Mouse (Mus musculus) intestine, embryonic 14.5 days (tissue): ENCODE data around the gene Camk2d. TPM values are rescaled to one million over a fixed set of nuclear protein-coding genes. Genes with fewer than 3 reads are reported as not detected.

Experiments
- ATAC-seq: fragments of 200-750 bp; cut with Nextera tagmentation; replicated peaks from 2 replicates; pipeline ENCODE4 v1.8.0; 2017; ENCODE audit warnings: low read depth, moderate number of reproducible peaks, moderate TSS enrichment, moderate library complexity; ENCODE audit not compliant: low FRiP score, low TSS enrichment
- DNase-seq: peaks from one replicate; pipeline ENCODE4 v3.0.0-alpha.2; 2018; ENCODE audit warnings: low spot score
- H3K27ac ChIP-seq: fragments of 300-500 bp; sonication (generic); 2 replicates; pipeline ENCODE4 v1.5.1; 2014; ENCODE audit warnings: low read depth, mild to moderate bottlenecking, control low read depth
- H3K27me3 ChIP-seq: fragments of 300-500 bp; sonication (generic); replicated peaks from 2 replicates; pipeline ENCODE4 v1.6.1; 2014; ENCODE audit warnings: low read length, control low read depth; ENCODE audit not compliant: control insufficient read depth, insufficient read depth
- H3K36me3 ChIP-seq: fragments of 300-500 bp; sonication (generic); 2 replicates; pipeline ENCODE4 v1.6.1; 2014; ENCODE audit warnings: low read length, control low read depth; ENCODE audit not compliant: control insufficient read depth, insufficient read depth
- H3K4me1 ChIP-seq: fragments of 300-500 bp; sonication (generic); replicated peaks from 2 replicates; pipeline ENCODE4 v1.6.1; 2014; ENCODE audit warnings: low read length, control low read depth, mixed read lengths; ENCODE audit not compliant: control insufficient read depth, insufficient read depth
- H3K4me2 ChIP-seq: fragments of 300-500 bp; sonication (generic); 2 replicates; pipeline ENCODE4 v1.6.1; 2014; ENCODE audit warnings: low read length
- H3K4me3 ChIP-seq: fragments of 300-500 bp; sonication (generic); 2 replicates; pipeline ENCODE4 v1.5.1; 2014; ENCODE audit warnings: low read depth, low read length, control low read depth, mixed read lengths
- H3K9ac ChIP-seq: fragments of 300-500 bp; sonication (generic); 2 replicates; pipeline ENCODE4 v1.6.1; 2014; ENCODE audit warnings: mild to moderate bottlenecking, low read length
- H3K9me3 ChIP-seq: fragments of 300-500 bp; sonication (generic); 2 replicates; pipeline ENCODE4 v1.6.1; 2016; ENCODE audit warnings: low read length, control low read depth; ENCODE audit not compliant: control insufficient read depth
- WGBS: fragments of 180-500 bp; shearing (Covaris S2); extraction: QIAGEN DNeasy Blood & Tissue Kit; methylation state at CpG from one replicate; pipeline ENCODE4 v1.1.7; 2014; 5-methylcytosine and 5-hydroxymethylcytosine counted together
- polyA plus RNA-seq: library from polyadenylated mRNA; unstranded; fragments of >200 nt; fragmentation: Nextera tagmentation; extraction: Ambion mirVana; gene quantifications from 2 replicates; pipeline ENCODE4 v1.2.1, GENCODE M21; 2014

Camk2d gene
- polyA plus RNA-seq, 1 experiment from 2014 or later, result 47.0 TPM

DNA sequence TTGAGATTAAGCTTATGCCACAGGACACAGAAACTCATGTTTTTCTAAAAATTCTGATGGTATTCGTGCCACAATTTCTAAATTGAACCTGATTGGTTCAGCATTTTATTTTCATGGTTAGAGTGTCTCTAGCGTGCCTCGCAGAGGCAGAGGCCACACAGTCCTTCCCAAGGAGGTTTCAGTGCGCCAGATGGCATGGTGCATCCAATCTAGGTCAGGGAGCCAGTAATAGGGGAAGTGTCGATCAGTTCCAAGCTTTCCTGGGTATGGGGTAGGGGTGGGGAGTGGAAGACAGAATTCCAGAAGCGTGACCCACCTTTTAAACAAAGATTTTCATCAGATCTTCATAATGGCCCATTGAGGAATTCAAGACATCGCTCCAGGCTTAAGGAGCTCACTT lies 36.5 kb downstream of the Camk2d start:
- no peaks in the 10 kb centered on the region for H3K36me3 ChIP-seq
- ATAC-seq, result no peak
- no peak overlapping the region for H3K4me2 ChIP-seq
- H3K9me3 ChIP-seq, result no peaks in the 10 kb centered on the region
- DNase-seq, result no peak
- H3K27me3 ChIP-seq, result no peaks in the 10 kb centered on the region
- no peak overlapping the region for H3K9ac ChIP-seq
- 86% methylated on average over 7 of the region's 7 CpGs for WGBS
- H3K4me1 ChIP-seq, result no peaks in the 10 kb centered on the region
- H3K4me3 ChIP-seq, result no peak overlapping the region
- H3K27ac ChIP-seq, result no peak overlapping the region

DNA sequence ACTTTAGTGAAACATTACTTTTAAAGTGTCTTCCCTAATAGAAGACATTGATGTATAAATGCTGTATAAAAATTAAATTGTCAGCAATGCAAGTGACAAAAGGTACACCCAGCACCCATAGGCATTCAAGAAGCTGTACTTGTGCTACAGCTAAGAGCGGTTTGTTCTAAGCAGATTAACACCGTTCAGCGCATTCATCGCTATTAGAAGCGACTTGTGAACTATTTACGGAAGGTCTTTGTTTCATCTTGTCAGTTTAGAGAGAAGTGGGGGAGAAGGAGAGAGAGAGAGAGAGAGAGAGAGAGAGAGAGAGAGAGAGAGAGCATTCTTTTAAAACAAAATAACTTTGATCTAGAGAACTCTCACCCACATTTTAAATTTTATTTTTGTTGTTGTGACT lies 38.1 kb downstream of the Camk2d start:
- no peaks in the 10 kb centered on the region for H3K36me3 ChIP-seq
- no peak overlapping the region for H3K4me3 ChIP-seq
- H3K9me3 ChIP-seq, result no peaks in the 10 kb centered on the region
- H3K9ac ChIP-seq, result no peak overlapping the region
- DNase-seq, result peak; percentile 1
- H3K27me3 ChIP-seq, result no peaks in the 10 kb centered on the region
- H3K27ac ChIP-seq, result no peak overlapping the region
- no peak for ATAC-seq
- 87% methylated on average over 6 of the region's 6 CpGs for WGBS
- peaks cover 11% of the 10 kb centered on the region; the same call in 1 of the 2 replicates for H3K4me1 ChIP-seq
- H3K4me2 ChIP-seq, result no peak overlapping the region

DNA sequence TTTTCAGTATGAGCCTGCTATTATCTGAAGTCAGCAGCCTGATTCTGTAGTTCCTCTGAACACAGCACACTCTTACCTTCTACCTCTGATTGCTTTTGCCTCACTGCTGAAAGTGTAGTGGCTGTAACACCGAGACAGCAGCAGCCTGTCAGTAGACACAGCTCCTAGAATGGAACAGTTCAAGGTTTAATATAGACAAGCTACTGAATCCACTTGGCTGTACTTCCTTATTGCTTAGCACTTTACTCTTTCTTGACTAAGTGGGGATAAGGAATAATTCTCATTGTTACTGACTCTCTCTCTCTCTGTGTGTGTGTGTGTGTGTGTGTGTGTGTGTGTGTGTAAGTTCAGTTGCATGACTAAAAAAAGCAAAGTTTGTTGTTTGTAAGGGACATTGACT lies 42.2 kb downstream of the Camk2d start:
- Histone ChIP-seq H3K4me1 (peaks cover 18% of the 10 kb centered on the region), H3K4me3 (no peak overlapping the region), H3K27me3 (no peaks in the 10 kb centered on the region), H3K27ac (peak overlapping the region; percentile 36; the same call in 1 of the 2 replicates), H3K36me3 (no peaks in the 10 kb centered on the region), H3K9ac (no peak overlapping the region), H3K4me2 (no peak overlapping the region), H3K9me3 (no peaks in the 10 kb centered on the region)
- WGBS, result 43% methylated on average over 1 of the region's 1 CpGs
- DNase-seq (peak; percentile 50), ATAC-seq (peak; percentile 81; the same call in 1 of the 2 replicates)

DNA sequence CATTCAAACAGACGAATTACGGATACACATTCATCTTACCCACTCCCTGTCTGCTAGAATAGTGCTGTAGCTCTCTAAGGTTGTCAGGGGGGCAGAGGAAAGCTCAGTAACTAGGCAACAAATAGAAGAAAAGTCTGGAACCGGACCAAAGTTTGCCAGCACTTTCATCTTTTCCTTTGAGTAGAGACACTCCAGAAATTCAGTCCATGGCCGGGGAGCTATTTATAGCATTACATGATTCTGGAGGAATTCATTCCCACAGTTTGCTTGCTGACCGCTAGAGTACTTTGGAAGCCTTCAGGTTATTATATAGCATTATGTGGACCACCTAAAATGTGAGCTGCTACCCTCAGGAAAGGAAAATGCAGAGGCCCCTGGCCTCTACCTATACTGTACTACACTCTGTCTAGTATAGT lies 43.0 kb downstream of the Camk2d start:
- DNase-seq (peak; percentile 52), ATAC-seq (no peak)
- Histone ChIP-seq H3K4me1 (peaks cover 27% of the 10 kb centered on the region), H3K27ac (peak overlapping the region; percentile 36; the same call in 1 of the 2 replicates), H3K9me3 (no peaks in the 10 kb centered on the region), H3K27me3 (no peaks in the 10 kb centered on the region), H3K4me2 (no peak overlapping the region), H3K36me3 (no peaks in the 10 kb centered on the region), H3K9ac (no peak overlapping the region), H3K4me3 (no peak overlapping the region)
- WGBS, result 37% methylated on average over 5 of the region's 5 CpGs

DNA sequence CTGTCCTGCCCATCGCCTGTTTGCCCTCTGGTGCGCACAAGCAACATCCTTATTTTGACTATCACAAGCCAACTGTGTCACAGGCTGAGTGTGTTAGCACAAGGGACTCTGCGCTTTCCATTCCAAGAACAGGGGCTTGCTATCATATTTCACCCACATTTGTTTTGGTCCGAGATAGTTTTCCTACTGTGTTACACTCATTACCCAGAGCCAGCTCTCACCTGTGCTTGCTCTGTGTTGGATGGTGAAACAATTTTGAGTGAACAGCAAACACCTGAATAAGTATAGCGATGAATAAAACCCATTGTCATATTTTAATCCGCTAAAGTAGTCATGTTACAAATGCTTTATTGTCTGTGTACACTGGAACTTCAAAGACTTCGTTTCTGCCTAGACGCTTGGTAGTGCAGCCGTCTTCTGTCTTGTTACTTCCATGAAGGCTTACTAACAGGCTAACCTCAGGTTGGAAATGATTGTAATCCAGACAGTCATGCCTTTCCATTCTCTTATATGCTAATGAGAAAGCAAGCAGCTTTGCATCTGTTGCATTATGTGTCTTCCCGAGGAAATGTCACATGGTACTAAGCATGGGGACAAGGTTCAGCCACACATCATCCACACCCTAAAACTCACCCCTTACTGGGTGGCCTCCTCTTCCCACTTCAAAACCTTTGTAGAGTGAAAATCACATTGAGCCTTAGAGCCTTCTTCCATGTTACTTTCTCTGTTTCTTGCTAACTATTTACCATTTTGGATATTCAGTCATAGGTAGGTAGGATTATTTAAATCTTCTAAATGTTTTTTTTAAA lies 44.5 kb downstream of the Camk2d start:
- Histone ChIP-seq H3K27ac (no peak overlapping the region), H3K4me2 (no peak overlapping the region), H3K4me1 (peaks cover 27% of the 10 kb centered on the region), H3K9ac (no peak overlapping the region), H3K9me3 (no peaks in the 10 kb centered on the region), H3K27me3 (no peaks in the 10 kb centered on the region), H3K4me3 (no peak overlapping the region), H3K36me3 (no peaks in the 10 kb centered on the region)
- ATAC-seq, result no peak
- no peak for DNase-seq
- 59% methylated on average over 10 of the region's 10 CpGs for WGBS

DNA sequence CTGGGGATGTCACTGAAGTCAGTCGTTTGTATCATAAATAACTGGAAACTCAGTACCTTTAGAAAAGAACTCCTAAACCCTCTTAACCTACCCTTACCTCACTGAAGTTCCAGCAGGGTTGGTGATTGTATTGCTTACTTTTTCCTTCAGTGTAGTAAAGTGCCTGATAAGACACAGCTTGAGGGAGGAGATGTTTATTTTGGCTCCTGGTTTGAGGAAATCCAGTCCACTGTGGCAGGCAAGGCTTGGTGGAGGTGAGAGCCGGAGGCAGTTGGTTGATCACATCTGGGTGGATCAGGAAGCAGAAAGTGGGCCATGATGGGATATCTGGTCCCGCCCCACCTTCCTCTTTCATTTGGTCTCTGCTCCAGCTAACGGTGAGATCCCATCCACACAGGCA lies 45.3 kb downstream of the Camk2d start:
- no peak for ATAC-seq
- DNase-seq, result no peak
- H3K4me2 ChIP-seq, result no peak overlapping the region
- no peak overlapping the region for H3K27ac ChIP-seq
- H3K4me1 ChIP-seq, result peaks cover 27% of the 10 kb centered on the region
- no peaks in the 10 kb centered on the region for H3K36me3 ChIP-seq
- H3K9ac ChIP-seq, result no peak overlapping the region
- H3K9me3 ChIP-seq, result no peaks in the 10 kb centered on the region
- H3K4me3 ChIP-seq, result no peak overlapping the region
- no peaks in the 10 kb centered on the region for H3K27me3 ChIP-seq
- WGBS, result 53% methylated on average over 4 of the region's 4 CpGs

DNA sequence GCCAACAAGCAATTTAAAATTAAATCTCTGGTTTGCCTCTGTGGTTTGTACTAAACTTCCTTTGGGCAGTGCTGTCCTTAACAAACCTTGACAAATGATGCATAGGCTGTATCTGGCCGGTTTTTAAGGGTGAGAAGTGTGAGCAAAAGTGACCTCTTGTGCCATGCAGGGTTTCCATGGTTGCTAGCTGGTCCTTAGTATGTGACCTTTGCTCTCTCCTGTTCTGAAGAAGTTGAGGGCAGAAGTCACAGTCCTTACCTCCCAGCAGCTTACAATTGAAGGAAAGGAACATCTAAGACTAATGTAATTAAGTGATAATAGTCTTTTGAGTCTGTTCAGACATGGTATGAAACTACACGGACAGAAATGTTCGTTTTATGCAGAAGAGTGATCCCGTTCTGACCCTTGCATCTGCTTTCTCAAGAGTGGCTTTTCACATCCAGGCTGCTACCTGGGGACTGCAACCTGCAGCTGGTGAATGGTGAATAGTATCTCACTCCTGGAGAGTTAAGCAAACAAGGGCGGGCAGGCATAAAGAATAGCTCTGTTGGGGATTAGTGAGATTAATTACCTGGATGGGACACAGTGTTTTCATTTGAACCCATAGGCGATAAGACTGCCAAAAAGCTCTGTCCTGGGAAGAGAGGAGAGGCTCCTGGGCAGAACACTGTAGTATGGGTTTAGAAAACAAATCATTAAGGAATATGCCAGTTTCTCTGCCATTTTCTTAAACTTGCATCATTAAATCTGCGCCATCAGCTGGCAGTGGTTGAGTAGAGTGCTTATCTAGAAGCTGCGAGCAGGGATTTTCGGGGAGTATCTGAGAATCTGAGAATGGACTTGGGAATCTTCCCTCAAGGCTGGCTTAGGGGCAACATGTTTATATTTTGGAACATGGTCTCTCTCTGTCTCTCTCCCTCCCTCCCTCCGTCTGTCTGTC lies 47.2 kb downstream of the Camk2d start:
- Histone ChIP-seq H3K27ac (no peak overlapping the region), H3K9me3 (no peaks in the 10 kb centered on the region), H3K27me3 (no peaks in the 10 kb centered on the region), H3K36me3 (no peaks in the 10 kb centered on the region), H3K4me2 (peak overlapping the region; percentile 22), H3K4me1 (peaks cover 23% of the 10 kb centered on the region), H3K9ac (no peak overlapping the region), H3K4me3 (no peak overlapping the region)
- WGBS, result 15% methylated on average over 10 of the region's 10 CpGs
- ATAC-seq (peak; percentile 70), DNase-seq (peak; percentile 61)

DNA sequence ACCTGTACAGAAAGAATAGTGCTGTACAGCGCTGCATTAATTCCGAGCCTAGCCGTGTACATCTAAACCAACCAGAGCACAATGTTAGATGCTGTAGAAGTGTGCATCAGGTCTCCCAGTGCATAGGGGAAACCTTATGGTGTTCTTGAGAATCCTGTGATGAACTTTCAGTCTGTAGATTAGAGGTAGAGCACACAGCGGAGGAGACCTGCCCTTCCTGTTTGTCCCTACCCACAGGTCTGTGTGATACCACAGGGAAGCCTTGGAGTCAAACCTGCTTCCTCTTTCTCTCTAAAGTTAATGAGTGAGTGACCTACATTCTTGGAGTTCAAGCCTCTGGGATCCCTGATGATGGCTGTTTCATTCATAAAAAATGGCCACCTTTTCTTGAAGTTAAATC lies 54.2 kb downstream of the Camk2d start:
- Histone ChIP-seq H3K27me3 (no peaks in the 10 kb centered on the region), H3K36me3 (no peaks in the 10 kb centered on the region), H3K4me2 (no peak overlapping the region), H3K9me3 (no peaks in the 10 kb centered on the region), H3K9ac (no peak overlapping the region), H3K4me1 (no peaks in the 10 kb centered on the region), H3K27ac (no peak overlapping the region), H3K4me3 (no peak overlapping the region)
- DNase-seq (peak; percentile 24), ATAC-seq (no peak)
- WGBS, result 94% methylated on average over 4 of the region's 4 CpGs
